Mouse (Mus musculus): ENCODE data around the gene Nectin2. TPM values are rescaled to one million over a fixed set of nuclear protein-coding genes. Genes with fewer than 3 reads are reported as not detected.
A peak's percentile ranks its signal among the peaks of the same experiment; 100 is the strongest.

Nectin2 gene
- total RNA-seq, 1 experiment from 2014 or later, result 0.23 TPM

GRCm38 (mm10) chr7:19675824-19676223, 74.5 kb downstream of the Nectin2 start:
- 0 out of 2 replicates have a peak, but pooled peaks have one; percentile 33 for ATAC-seq (ENCODE audit: extremely low read depth, insufficient number of reproducible peaks, low FRiP score, poor library complexity, severe bottlenecking)

GRCm38 (mm10) chr7:19673083-19673699, 77.1 kb downstream of the Nectin2 start:
- no peak for ATAC-seq (ENCODE audit: extremely low read depth, insufficient number of reproducible peaks, low FRiP score, poor library complexity, severe bottlenecking)

GRCm38 (mm10) chr7:19671511-19671910, 78.8 kb downstream of the Nectin2 start:
- no peak for ATAC-seq (ENCODE audit: extremely low read depth, insufficient number of reproducible peaks, low FRiP score, poor library complexity, severe bottlenecking)

- ATAC-seq (ENCODE audit: extremely low read depth, insufficient number of reproducible peaks, low FRiP score, poor library complexity, severe bottlenecking), result peak; percentile 73
These were observed 81.1 kb downstream of the Nectin2 start for GRCm38 (mm10) chr7:19668947-19669721.

- peak; percentile 14; the same call in 1 of the 2 replicates for ATAC-seq (ENCODE audit: extremely low read depth, insufficient number of reproducible peaks, low FRiP score, poor library complexity, severe bottlenecking)
These were observed 82.8 kb downstream of the Nectin2 start for GRCm38 (mm10) chr7:19667434-19667833.

- no peak for ATAC-seq (ENCODE audit: extremely low read depth, insufficient number of reproducible peaks, low FRiP score, poor library complexity, severe bottlenecking)
These were observed 83.5 kb downstream of the Nectin2 start for GRCm38 (mm10) chr7:19666750-19667149.

Other genes starting within 250 kb of the Nectin2 start
- gene Bloc1s3, start 242.1 kb downstream of the Nectin2 start, total RNA-seq (2017), result 3.9 and 4.4 TPM in 2 replicates
- gene Trappc6a, start 242.1 kb downstream of the Nectin2 start, total RNA-seq (2017), result 8.7 and 14.3 TPM in 2 replicates
- gene Nkpd1, start 232.6 kb downstream of the Nectin2 start, total RNA-seq (2017), result not detected in 2 replicates
- gene Ppp1r37, start 187.4 kb downstream of the Nectin2 start, total RNA-seq (2017), result 29.9 and 31.1 TPM in 2 replicates
- 8.7 and 11.6 TPM in 2 replicates for gene Zfp296, start 173.2 kb downstream of the Nectin2 start, total RNA-seq (2017)
- 44.1 and 49.8 TPM in 2 replicates for gene Gemin7, start 172.9 kb downstream of the Nectin2 start, total RNA-seq (2017)
- gene Clasrp, start 146.0 kb downstream of the Nectin2 start, total RNA-seq (2017), result 97.9 and 108 TPM in 2 replicates
- 37.0 and 41.1 TPM in 2 replicates for gene Relb, start 121.0 kb downstream of the Nectin2 start, total RNA-seq (2017)
- gene Clptm1, start 85.5 kb downstream of the Nectin2 start, total RNA-seq (2017), result 45.9 and 51.4 TPM in 2 replicates
- 14.0 and 17.5 TPM in 2 replicates for gene Apoc2, start 72.5 kb downstream of the Nectin2 start, total RNA-seq (2017)
- gene Gm44805, start 69.1 kb downstream of the Nectin2 start, total RNA-seq (2017), result not detected in 2 replicates
- 0.23 TPM in 1 of 2 replicates, not detected in the other for gene Apoc4, start 69.0 kb downstream of the Nectin2 start, total RNA-seq (2017)
- gene Apoc1, start 57.8 kb downstream of the Nectin2 start, total RNA-seq (2017), result 2.7 and 12.5 TPM in 2 replicates
- 399 and 429 TPM in 2 replicates for gene Apoe, start 51.3 kb downstream of the Nectin2 start, total RNA-seq (2017)
- gene Tomm40, start 35.0 kb downstream of the Nectin2 start, total RNA-seq (2017), result 22.2 and 22.3 TPM in 2 replicates
- not detected in 2 replicates for gene Bcam, start 20.5 kb upstream of the Nectin2 start, total RNA-seq (2017)
- 1.4 and 3.6 TPM in 2 replicates for gene Cblc, start 46.3 kb upstream of the Nectin2 start, total RNA-seq (2017)
- gene Bcl3, start 72.3 kb upstream of the Nectin2 start, total RNA-seq (2017), result 59.9 and 60.2 TPM in 2 replicates
- gene Gm19345, start 101.5 kb upstream of the Nectin2 start, total RNA-seq (2017), result 1.6 TPM in 1 of 2 replicates, not detected in the other
- 3.3 and 5.2 TPM in 2 replicates for gene Ceacam16, start 110.8 kb upstream of the Nectin2 start, total RNA-seq (2017)
- 0.47 TPM in 1 of 2 replicates, not detected in the other for gene Ceacam19, start 137.5 kb upstream of the Nectin2 start, total RNA-seq (2017)
- 6.8 and 9.2 TPM in 2 replicates for gene Pvr, start 170.7 kb upstream of the Nectin2 start, total RNA-seq (2017)
- gene Igsf23, start 200.3 kb upstream of the Nectin2 start, total RNA-seq (2017), result 0.47 and 0.86 TPM in 2 replicates
- not detected in 2 replicates for gene Ceacam20, start 214.9 kb upstream of the Nectin2 start, total RNA-seq (2017)
- not detected in 2 replicates for gene Nlrp9b, start 241.0 kb upstream of the Nectin2 start, total RNA-seq (2017)